Mouse (Mus musculus) spleen, adult 18-20 months (tissue): ENCODE results near the gene Zmpste24.
"Not testable (repeated sequence)": the region's sequence is repeated elsewhere in the genome, so short reads cannot be mapped to it uniquely, and the experiment has no call there.

Source experiments
- DNase-seq, 2 experiments: peaks; one replicate each; pipeline ENCODE4 v3.0.0; 2022; ENCODE audit warnings: mixed read lengths in 2 of 2

Gene Zmpste24

DNA sequence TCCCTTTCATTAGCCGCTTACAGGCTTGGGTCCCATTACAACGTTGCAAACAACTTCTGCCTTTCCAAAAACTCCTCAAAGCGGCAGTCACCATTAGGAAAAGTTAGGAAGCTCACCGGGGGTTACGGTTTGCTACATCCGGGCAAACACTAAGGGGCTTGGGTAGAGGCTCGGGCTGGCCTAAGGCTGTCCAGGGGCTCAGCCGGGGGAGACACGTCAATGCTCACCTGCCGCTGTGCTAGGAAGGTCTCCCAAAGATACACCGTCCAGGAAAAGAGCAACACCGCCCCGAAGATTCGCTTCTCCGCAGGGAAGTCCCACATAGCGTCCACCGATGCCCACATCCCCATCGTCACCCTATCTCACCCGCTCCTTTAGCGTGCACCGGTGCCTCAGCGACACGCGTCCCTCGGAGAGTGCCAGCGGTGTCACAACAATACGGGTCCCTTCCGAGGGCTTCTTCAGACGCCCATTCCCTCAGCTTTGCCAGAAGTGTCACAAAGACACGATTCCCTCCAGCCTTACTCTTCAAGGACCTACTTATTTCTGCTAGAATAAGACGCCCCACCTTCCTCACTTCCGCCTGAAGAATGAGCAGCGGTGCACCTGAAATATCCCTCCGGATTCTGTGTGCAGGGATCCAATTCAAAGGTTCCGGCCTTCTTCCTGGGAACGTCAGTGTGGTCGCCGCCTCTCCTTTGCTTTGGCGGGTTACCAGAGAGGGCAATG, at the start of gene Zmpste24:
TSS of gene Zmpste24 (minus strand) at position 592 of the 729 bp plus-strand sequence.
- peak; percentile 59 to 81 for DNase-seq

DNA sequence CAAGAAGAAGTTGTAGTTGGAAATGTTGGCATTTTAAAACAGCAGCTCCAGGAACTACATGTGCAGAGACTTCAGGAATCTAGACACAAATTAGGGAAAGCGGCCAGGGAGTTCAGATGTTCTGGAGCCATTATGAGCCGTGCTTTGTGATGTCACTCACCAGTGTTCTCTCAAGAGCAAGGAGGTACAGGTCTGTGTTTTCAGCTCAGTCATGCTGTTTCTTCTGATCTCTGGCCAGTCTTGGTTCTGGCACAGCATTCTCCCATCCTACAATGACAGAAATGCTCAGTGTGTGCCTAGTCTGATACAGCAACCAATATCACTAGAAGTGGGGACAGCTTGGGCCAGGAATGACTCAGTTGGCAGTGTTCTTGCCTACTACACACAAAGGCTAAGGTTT, 11.1 kb upstream of the Zmpste24 start, which contains the start of gene Tmco2:
TSS of gene Tmco2 (minus strand) at position 101 of the 400 bp plus-strand sequence.
- DNase-seq = no peak

DNA sequence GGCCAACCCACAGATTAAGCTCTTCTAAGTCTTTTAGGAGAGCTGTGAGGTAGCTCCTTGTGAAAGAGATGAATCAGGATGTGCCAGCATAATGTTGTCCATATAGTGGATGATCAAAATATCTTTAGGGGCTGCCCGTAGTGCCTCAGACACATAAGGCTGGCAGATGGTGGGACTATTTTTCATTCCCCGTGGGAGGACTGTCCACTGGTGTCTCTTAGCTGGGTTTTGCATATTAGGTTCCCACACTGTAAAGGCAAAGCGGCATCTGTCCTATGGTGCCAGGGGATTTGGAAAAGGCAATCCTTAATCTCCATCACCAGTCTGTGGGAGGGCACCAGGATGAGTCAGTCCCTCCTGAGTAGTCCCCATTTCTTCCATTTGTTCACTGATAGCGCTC, 5.3 kb upstream of the Zmpste24 start:
- DNase-seq = no peak

DNA sequence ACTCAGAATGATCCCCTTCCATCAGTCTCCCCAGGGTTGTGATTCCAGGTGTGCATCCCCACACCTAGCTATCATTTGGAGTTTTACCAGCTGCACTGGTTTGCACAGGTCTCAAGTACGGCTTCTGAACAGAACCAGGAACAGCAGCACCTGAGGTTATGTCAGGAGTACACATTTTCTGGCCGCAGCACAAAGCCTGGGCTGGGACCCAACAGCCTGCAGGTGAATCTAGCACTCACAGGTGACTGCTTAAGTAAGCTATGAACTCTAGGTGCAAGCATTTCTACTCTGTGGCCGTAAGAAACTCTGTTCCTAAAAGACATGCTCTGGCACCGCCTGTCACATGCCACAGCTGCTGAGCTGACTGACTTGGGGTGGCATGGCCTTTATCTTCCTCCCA, 7.8 kb downstream of the Zmpste24 start:
- no peak for DNase-seq

DNA sequence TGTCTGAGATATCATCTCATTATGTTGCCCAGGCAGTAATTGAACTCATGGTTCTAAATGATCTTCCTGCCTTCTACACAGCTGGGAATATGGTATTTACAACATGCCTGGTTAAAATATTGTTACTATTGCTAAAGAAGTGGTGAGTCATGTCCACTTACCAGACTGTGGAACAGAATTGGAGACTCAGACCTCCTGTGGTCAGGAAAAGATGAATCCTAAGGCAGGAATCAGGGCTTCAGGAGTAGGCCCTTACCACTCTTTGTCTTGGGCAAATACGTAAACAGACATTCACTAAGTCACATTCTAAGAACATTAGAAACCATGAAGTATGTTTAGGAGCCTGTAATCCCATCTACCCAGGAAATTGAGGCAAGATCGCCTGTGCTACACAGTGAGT, 9.3 kb downstream of the Zmpste24 start:
- no peak for DNase-seq

DNA sequence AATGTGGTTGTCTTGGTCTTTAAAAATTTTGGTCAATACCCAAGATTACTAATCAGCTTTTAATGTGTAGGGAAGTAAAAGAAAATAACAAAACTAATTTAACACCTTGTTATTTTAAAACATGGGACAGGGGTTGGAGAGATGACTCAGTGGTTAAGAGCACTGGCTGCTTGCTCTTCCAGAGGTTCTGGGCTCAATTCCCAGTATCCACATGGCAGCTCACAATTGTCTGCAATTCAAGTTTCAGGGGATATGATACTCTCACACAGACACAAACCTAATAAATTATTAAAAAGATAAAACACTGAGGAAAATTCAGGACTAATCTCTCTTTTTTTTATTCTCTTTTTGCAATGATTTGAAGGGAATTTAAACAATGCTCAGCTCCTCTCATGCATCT, 13.5 kb downstream of the Zmpste24 start:
- DNase-seq = no peak

DNA sequence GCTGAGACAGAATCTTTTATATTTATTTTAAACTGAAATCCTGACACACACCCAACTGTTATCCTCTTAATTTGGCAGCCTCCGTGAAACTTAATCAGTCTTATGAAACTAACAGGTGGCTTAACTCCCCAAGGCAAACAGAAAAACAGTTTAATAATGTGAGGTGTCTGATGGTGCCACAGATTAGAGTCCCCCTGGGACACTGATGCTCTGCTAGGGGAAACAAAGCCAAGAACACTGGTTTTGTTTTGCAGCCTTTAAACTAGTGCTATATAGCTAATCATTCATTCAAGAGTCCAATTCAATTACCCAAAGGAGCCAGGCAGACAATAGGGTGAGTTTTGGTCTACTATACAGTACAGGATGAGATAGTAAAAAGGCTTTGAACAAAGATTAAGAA, 17.6 kb downstream of the Zmpste24 start:
- no peak for DNase-seq

DNA sequence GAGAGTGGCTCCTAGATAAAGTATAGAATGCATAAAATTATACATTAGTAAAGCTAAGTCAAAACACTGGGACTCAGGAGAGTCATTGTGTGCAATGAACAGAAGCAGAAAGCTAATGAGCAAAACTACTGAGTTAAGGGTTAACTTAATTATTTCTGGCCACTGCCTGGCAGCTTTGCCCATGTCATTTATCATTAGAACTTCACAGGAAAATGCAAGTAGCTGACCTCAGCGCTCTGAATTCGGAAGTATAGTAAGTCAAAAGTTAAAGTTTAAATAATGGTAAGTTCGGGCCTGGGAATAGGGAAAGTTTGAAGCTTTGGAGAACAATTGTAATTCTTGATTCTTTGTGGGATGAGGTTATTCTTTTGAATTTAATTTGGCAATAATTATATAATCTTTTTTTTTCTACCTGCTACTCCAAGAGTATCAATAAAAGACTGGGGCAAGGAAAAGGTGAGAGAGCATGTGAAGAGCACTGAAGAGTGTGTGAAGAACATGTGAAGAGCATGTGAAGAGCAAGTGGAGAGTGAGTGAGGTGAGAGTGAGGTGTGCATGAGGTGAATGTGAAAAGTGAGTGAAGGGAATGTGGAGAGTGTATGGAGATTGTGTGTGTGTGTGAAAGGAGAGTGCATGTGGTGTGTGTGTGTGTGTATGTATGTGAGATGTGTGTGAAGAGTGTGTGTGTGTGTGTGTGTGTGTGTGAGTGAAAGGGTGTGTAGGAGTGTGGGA, 20.0 kb downstream of the Zmpste24 start:
- no peak for DNase-seq

DNA sequence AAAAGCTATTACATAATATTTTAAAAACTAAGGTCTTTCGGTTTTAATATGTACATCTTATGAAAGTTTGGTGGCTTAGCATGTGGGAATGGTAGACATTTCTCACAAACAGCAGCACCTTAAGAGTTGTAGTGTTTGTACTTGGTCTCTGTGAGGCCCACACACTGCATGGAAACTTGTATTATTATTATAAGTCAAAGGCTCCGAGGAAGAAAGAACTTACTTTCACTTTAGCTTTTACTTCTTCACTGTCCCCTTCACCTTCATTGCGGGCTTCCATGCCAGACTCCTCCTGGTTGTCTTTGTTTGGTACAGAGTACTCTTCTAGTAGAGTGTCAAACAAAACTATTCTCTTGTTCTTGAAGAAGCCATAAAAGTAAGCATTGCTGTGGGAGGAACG, 23.8 kb downstream of the Zmpste24 start:
- no peak for DNase-seq

DNA sequence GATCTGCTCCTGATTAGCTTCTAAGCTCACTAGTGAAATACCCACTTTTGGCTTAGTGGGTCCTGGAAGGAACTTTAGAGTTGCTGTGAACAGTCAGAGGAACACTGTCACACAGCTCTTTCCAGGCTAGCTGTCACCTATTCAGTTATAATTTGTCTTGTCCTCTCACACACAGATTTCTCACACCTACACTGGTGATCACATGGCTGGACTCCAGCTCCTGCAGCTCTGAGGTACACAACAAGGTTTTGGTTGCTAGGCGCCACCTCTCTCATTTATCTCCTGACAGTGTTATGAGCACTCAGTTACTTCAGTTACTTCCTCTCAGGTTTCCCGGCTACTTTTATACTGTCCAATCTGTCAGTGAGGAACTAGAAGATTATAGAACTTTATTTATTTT, 32.7 kb downstream of the Zmpste24 start:
- DNase-seq = no peak

DNA sequence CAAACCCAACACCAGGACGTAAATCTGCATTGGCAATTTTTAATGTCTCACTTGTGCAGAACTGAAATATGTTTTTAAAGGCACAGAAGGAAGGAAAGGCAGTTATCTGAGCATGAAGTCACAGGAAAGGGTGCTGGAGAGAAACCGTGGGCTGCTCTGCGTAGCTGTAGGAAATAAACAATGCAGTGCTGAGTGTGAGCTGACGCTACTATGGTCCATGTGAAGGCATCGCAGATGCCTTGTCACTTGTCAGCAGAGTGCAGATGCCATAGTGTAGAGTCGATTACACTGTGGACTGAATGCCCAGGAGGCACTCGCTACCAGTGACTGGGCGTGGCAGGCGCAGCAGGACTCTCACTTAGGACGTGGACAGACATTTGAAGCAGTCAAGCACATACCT, 38.8 kb downstream of the Zmpste24 start:
- not testable (repeated sequence) for DNase-seq

DNA sequence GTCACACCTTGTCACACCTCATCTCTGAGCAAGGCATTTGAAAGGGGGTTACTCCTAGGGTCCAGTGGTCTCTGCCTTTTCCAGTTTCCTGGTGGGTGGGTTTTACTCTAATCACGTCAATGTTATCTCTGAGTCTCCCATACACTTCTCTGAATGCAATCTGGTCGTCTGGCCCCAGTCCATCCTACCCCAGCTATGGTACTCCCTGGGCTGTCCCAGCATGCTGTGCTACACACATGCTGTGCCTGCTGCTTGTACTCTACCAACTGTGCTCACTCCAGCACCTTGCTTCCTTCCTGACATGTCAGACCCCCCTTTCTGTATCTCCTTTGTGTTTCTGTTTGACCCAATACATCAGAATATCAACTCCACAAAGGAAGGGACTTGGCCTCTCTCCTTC, 41.0 kb downstream of the Zmpste24 start:
- no peak for DNase-seq

DNA sequence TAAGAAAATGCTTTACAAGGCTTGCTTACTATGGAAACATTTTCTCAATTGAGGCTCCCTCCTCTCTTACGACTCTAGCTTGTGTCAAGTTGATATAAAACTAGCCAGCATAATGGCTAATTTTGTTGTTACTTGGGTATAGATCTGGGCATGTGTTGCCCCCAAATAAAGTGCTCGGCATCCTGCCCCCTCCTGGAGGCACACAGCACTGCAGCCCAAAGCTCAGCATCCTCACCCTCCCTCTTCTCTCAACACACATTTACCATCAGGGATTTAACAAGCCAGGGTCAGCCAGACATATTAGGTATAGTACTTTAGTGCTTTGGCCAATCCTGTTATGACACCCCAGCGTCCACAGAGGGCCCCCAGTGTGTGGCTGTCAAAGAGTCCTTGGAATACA, 41.7 kb downstream of the Zmpste24 start:
- peak in 1 of 2 experiments; percentile 43 for DNase-seq

DNA sequence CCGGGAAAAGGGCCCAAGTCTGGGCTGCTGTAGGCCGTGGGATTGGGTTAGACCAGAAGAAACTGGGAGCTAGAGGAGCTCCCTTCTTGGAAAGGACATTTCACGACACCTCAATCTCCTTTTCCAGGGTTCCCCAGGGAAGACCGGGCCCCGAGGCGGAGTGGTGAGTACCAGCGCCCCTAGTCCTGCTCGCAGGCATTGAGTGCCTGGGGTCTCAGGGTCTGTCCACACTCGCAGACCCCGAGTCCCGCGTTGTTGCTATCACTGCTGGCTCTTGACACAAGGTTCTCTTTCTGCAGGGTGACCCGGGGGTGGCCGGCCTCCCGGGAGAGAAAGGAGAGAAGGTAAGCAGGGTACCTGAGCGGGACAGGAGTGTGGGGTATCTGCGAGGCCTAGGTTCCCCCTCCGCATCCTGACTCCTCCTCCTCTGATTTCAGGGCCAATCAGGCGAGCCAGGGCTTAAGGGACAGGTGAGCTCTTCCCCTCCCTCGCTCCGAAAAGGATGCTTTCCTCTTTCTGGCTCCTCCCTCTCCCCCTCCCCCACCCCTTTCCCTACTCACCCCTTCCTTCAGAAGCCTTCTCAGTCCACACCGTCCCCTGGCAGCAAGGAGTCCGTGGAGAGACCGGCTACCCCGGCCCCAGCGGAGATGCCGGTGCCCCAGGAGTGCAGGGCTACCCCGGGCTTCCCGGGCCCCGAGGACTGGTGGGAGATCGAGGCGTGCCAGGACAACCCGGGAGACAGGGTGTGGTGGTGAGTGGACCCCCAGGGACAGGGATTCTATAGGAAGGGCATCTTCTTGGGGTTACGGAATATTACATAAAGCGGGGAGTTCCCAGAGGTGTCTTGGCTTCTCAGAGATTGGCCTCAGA, 45.4 kb downstream of the Zmpste24 start:
- DNase-seq = no peak

DNA sequence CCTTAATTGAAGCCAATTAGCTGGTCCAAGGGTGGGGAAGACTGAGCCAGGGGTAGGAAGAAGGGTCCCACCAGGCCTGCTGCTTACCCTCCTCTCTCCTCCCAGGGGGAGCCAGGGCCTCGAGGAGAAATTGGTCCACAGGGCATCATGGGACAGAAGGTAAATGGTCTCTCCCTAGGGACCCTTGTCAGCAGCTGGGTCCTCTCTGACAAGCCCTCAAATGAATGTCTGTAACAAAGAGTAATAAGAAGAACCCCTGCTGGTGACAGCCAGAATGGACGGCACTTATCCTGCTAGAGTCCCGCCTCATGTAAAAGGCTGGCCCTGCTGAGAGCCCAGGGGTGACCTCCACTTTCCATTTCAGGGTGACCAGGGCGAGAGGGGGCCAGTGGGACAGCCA, 46.2 kb downstream of the Zmpste24 start:
- no peak for DNase-seq

DNA sequence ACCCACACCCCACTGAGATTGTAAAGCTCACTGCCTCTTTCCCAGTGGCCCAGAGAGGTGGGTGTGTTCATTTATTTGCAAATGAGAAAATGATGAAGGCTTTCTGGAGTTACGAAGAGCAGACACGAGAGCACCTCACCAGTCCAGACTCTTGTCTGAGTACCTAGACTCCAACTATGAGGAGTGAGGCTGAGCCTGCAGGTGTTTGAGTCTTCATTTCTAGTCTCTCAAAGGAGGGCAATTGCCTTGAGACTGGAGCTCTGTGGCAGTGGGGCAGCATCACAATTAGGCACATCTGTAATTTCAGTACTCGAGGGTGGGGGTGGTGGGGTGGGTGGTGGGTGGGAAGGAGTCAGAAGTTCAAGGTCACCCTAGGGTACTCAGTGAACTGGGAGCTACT, 55.1 kb downstream of the Zmpste24 start:
- no peak for DNase-seq

DNA sequence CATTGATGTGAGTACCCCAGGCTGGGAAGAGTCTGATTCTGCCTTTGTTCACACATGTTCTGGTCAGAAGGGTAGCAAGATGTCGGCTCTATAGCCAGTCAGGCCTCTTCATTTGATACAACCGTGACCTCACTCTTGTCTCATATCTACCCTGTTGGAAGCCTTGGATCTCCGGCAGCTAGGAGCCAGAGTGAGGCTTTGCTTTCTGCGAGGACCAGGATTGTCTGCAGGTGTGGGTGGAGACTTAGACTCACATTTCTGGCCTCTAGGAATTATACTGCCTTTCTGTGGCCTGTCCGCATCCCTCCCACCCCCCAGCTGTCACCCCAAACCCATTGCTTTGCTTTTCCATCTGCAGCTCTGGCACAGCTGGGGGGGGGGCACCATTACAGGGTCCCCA, 55.6 kb downstream of the Zmpste24 start:
- no peak for DNase-seq

DNA sequence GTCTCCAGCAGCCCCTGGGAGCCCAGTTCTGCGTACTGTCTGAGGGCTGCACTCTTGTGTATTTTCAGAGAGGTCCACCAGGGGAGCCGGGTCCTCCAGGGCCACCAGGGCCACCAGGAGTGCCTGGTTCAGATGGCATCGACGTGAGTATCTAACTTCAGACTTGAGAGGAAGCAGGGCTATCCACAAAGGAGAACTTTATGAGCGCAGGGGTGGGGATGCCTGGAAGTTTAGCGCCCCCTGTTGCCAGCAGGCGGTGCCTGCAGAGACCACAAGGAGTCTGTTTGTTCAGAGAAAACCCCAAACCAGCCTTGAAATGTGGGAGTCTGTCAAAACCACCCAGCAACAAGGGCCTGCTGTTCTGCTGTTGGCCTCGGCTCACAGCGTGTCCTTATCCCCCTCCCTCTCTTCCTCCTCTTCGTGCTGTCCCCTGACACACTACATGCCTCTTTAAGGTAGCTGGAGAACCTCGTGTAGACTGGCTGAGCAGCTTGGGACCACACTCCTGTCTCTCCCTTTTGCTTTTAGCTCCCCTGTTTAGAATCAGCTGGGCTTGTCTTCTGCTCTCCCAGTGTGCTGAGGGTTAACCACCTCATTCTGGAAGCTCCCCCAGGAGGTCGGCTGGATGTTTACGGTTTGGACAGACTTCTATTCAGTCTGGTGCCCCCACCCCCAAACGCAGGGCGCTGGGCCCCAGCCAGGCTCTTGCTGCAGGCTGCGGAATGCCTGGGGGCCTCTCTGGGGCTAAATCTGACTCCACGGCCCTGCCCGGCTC, 57.0 kb downstream of the Zmpste24 start:
- peak; percentile 42 to 63 for DNase-seq

DNA sequence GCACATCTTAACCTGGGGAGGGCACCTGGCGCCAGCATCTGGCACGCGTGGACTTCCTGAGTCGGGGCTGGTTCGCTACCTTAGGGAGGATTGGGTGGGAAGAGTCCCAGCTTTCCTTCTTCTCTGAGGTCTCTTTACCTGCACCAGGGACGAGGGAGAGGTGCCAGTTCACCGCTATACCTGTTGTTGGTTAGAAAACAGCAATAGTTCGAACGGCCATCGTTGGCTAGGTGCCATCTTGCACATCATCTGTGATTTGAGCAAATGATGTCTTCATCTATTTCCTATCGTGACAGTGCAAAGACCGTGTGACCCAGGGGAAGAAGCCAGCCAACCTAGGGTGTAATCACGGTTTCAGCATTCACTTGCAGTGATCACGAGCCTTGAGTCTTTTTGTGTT, 57.7 kb downstream of the Zmpste24 start:
- DNase-seq = no peak

DNA sequence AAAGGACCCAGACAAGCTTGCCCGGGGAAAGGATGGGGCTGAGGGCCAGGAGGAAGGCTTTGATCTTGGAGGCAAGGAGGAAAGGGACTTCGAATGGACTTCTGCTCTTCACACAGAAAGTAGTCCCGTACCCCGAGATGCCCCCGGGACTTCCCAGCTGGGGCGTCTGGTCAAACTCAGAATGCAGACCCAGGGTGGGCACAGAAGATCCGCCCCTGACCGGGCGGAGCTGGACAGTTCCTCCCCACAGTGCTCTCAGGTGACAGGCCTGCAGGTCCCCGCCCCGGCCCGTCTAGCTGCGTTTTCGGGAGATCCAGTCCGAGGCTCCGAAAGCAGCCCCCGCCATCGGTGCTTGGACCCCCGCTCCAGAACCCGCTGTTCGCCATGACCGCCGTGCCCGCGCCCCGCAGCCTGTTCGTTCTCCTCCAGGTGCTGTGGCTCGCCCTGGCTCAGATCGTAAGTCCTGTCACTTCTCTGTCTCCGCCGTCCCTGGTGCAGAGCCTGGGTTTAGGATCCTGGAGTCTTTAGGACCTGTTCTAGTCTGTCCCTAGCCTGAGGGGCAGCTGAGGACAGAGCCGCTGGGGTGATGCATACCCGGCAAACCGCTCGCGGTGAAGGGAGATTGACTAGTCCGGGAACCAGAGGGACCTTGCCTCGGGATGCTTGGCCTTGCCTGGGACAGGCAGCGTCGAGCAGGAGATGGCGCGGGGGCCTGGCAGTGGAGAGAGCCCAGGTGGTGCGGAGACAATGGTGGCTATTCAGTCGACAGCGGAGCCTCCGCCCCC, 58.5 kb downstream of the Zmpste24 start, which contains the start of gene Col9a2:
TSS of gene Col9a2 (plus strand) at position 55 of the 785 bp plus-strand sequence.
- no peak for DNase-seq

DNA sequence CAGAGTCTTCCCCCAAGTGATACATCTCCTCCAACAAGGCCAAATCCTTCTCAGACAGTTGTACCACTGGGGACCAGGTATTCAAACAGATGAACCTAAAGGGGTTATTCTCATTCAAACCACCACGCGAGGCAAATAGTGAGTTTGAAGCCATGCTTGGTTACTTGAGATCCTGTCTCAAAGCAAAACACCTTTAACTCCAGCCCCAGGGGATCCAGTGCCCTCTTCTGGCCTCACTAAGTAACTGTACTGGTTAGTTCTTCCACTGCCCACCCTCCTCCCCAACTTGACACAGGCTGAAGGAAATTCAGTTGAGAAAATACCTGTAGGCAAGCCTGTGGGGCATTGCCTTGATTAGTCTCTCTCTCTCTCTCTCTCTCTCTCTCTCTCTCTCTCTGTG, 65.0 kb downstream of the Zmpste24 start:
- no peak for DNase-seq

DNA sequence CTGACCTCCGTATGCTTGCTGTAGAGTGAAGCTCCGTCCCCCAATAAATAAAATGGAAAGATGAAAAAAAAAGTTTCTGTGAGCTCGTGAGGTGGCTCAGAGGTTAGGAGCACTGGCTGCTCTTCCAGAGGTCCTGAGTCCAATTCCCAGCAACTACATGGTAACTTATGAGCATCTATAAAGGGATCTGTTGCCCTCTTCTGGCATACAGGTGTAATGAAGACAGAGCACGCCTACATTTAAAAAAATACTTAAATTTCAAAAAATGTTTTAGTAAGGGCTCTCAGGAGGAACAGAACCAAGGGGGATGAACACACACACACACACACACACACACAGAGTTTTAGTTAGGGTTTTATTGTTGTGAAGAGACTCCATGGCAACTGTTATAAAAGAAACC, 66.6 kb downstream of the Zmpste24 start:
- DNase-seq = no peak
